Mouse (Mus musculus) thymus, adult 2 months (tissue): ENCODE data around the gene Tmem221. TPM values are rescaled to one million over a fixed set of nuclear protein-coding genes. Genes with fewer than 3 reads are reported as not detected.

ENCODE experiments used
- DNase-seq: peaks from one replicate; pipeline ENCODE4 v3.0.0; 2021
- H3K27ac ChIP-seq: fragments of 200-500 bp; 2 replicates; pipeline ENCODE4 v1.5.1; 2012; ENCODE audit warnings: low read length, control low read depth; ENCODE audit not compliant: control insufficient read depth, insufficient read depth
- H3K27me3 ChIP-seq: fragments of 200-500 bp; 2 replicates; pipeline ENCODE4 v1.6.1; 2012; ENCODE audit warnings: mild to moderate bottlenecking, low read length, moderate library complexity, mixed read lengths; ENCODE audit not compliant: control insufficient read depth, insufficient read depth
- H3K36me3 ChIP-seq: fragments of 200-500 bp; 2 replicates; pipeline ENCODE4 v1.6.1; 2012; ENCODE audit warnings: mild to moderate bottlenecking, low read length, moderate library complexity; ENCODE audit not compliant: control insufficient read depth, insufficient read depth
- H3K4me1 ChIP-seq: fragments of 200-500 bp; replicated peaks from 2 replicates; pipeline ENCODE4 v1.6.1; 2012; ENCODE audit warnings: low read length; ENCODE audit not compliant: control insufficient read depth, insufficient read depth
- H3K4me3 ChIP-seq: fragments of 200-500 bp; 2 replicates; pipeline ENCODE4 v1.5.1; 2012; ENCODE audit warnings: mild to moderate bottlenecking, low read length, control low read depth, moderate library complexity; ENCODE audit not compliant: control insufficient read depth, insufficient read depth
- CTCF ChIP-seq: fragments of 200-500 bp; IDR thresholded peaks from 2 replicates; pipeline ENCODE4 v1.5.1; 2012; ENCODE audit warnings: mild to moderate bottlenecking, control low read depth, low read length, moderate library complexity, borderline replicate concordance; ENCODE audit not compliant: control insufficient read depth, poor library complexity, insufficient read depth; ENCODE audit errors: extremely low read depth
- POLR2A ChIP-seq: fragments of 200-500 bp; IDR thresholded peaks from 2 replicates; pipeline ENCODE4 v1.6.1; 2012; ENCODE audit warnings: mild to moderate bottlenecking, low read length, control low read depth, moderate library complexity; ENCODE audit not compliant: control insufficient read depth, poor library complexity, insufficient read depth; ENCODE audit errors: extremely low read depth
- WGBS: fragments of 180-500 bp; shearing (Covaris S2); methylation state at CpG from one replicate; pipeline ENCODE4 v1.1.7; 2018; 5-methylcytosine and 5-hydroxymethylcytosine counted together
- polyA plus RNA-seq: library from polyadenylated mRNA; depleted of rRNA; stranded (reverse); fragments of >200 nt; gene quantifications from 2 replicates; pipeline ENCODE4 v1.2.3, GENCODE M21; 2012

Gene Tmem221
- polyA plus RNA-seq, 1 experiment: 15.5 TPM

DNA sequence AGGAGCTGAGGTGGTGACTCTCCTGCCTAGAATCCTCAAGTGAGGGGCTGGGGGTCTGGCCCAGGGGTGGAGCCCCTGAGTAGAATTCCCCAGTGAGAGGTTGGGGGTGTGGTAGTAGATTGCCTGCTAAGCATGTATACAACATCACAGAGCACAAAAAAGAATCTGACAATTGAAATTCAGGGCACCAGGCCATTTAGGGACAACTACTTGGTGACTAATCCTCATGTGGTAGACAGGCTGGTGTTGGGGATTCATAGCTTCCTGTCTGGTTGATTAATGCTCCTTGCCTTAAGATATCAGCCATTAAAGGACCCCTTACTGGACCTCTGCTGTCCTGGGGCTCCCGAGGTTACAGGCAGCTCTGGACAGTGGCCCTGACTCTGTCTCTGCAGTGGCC, 20.3 kb upstream of the Tmem221 start:
- no peak for DNase-seq
- Histone ChIP-seq H3K4me1 (peaks cover 3% of the 10 kb centered on the region), H3K4me3 (no peak overlapping the region), H3K27ac (no peak overlapping the region), H3K36me3 (no peaks in the 10 kb centered on the region; the same call in 1 of the 2 replicates), H3K27me3 (no peaks in the 10 kb centered on the region)
- no peak for TF ChIP-seq CTCF
- no peak for TF ChIP-seq POLR2A
- 100% methylated on average over 1 of the region's 1 CpGs for WGBS

DNA sequence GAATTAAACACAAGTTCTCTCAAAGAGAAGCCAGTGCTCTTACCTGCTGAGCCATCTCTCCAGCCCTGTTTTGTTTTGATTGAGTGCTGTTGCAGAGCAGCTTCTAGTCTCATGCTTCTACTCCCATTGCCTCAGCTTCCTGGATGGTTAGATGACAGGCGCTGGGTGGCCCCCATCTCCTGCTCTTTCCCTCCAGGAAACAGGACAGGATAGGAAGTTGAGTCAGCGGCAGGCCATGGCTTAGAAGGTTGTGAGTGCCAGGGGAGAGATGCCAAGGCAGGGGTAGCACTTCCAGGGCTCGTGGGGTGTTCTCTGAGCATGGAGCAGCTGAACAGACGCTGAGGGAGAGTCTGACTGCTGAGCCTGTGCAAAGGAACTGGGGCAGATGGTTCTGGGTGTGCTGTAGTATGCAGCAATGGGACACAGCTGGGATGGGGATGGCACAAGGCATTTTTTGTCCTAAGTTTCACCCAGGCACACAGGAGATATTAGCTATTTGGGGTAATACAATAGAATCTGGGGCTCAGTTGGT, 19.3 kb upstream of the Tmem221 start:
- 84% methylated on average over 4 of the region's 4 CpGs for WGBS
- no peak for DNase-seq
- Histone ChIP-seq H3K36me3 (no peaks in the 10 kb centered on the region), H3K27ac (no peak overlapping the region), H3K27me3 (no peaks in the 10 kb centered on the region), H3K4me3 (no peak overlapping the region), H3K4me1 (peaks cover 5% of the 10 kb centered on the region)
- TF ChIP-seq CTCF: no peak
- no peak for TF ChIP-seq POLR2A

- H3K4me3 ChIP-seq: no peak overlapping the region
- no peak for TF ChIP-seq CTCF
- no peak for TF ChIP-seq POLR2A
- H3K27ac ChIP-seq: no peak overlapping the region
- H3K36me3 ChIP-seq: no peaks in the 10 kb centered on the region
- WGBS: 89% methylated on average over 1 of the region's 1 CpGs
- DNase-seq: no peak
- peaks cover 24% of the 10 kb centered on the region for H3K4me1 ChIP-seq
- H3K27me3 ChIP-seq: no peaks in the 10 kb centered on the region
These were observed 16.3 kb upstream of the Tmem221 start for GRCm38 (mm10) chr8:71575020-71575419.

- Histone ChIP-seq H3K4me1 (peaks cover 30% of the 10 kb centered on the region), H3K36me3 (no peaks in the 10 kb centered on the region), H3K4me3 (no peak overlapping the region), H3K27me3 (no peaks in the 10 kb centered on the region), H3K27ac (no peak overlapping the region)
- DNase-seq: no peak
- 88% methylated on average over 7 of the region's 7 CpGs for WGBS
- no peak for TF ChIP-seq POLR2A
- TF ChIP-seq CTCF: no peak
These were observed 15.8 kb upstream of the Tmem221 start for GRCm38 (mm10) chr8:71574426-71574825.

DNA sequence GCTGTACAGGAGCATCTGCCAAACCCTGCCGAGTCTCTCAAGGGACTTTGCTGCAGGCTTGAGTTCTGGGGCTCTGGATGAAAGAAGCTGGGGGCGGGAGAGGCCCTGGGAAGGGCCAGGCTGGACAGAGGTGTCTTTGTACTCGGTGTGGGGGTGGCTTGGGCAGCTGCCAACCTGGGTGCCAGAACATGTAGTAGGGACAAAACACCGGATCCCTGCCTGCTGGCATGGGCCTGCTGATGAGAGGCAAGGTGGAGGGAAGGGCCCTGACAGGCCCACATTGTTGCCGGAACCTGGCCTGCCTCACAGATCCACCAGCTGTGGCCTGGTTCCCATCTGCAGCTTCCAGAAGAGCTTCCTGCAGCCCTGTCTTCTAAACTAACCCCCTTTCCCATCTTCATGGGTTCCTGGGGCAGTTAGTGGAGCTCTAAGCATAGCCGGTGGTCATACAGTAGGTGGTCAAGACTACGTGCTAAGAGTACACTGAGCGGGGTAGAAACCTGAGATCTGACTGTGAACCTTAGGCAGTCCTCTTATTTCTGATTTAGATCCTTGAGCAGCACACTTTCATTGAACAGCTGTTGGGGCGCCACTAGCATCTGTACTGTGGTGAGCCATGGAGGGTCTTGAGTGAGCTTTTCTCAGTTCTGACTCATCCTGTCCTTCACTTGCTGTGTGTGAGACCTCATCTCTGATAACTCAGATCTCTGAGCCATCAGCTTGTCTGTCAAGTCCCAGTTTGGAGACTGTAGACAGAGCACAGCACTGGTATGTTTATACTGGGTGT, 14.4 kb upstream of the Tmem221 start:
- Histone ChIP-seq H3K36me3 (no peaks in the 10 kb centered on the region), H3K4me3 (no peak overlapping the region), H3K4me1 (peaks cover 37% of the 10 kb centered on the region), H3K27me3 (no peaks in the 10 kb centered on the region), H3K27ac (no peak overlapping the region)
- DNase-seq: no peak
- TF ChIP-seq CTCF (no peak), POLR2A (no peak)
- WGBS: 91% methylated on average over 9 of the region's 9 CpGs

GRCm38 (mm10) chr8:71572077-71572476, 13.4 kb upstream of the Tmem221 start:
- Histone ChIP-seq H3K27me3 (no peaks in the 10 kb centered on the region), H3K27ac (no peak overlapping the region), H3K36me3 (no peaks in the 10 kb centered on the region), H3K4me3 (no peak overlapping the region), H3K4me1 (peaks cover 39% of the 10 kb centered on the region)
- TF ChIP-seq POLR2A (no peak), CTCF (no peak)
- no peak for DNase-seq
- WGBS: 95% methylated on average over 2 of the region's 2 CpGs
